Mouse (Mus musculus) MEL (cell line): ENCODE data around the gene Rpl34. TPM values are rescaled to one million over a fixed set of nuclear protein-coding genes. Genes with fewer than 3 reads are reported as not detected.
A peak's percentile ranks its signal among the peaks of the same experiment; 100 is the strongest.

Source experiments
- DNase-seq: peaks from one replicate; pipeline ENCODE4 v3.0.0; 2011; ENCODE audit warnings: low read depth, low spot score
- H3K27ac ChIP-seq: 2 replicates; pipeline ENCODE4 v1.5.1; 2012; ENCODE audit warnings: low read depth, mild to moderate bottlenecking, control low read depth, low read length, moderate library complexity; ENCODE audit not compliant: control insufficient read depth
- H3K27me3 ChIP-seq, 2 experiments: fragments of 150-350 bp in 1 of 2; sonication (generic) in 1 of 2; 2 replicates each; pipeline ENCODE4 v1.6.1; 2012; ENCODE audit warnings: low read length in 2 of 2, mild to moderate bottlenecking in 2 of 2, improper control_type of control experiment in 1 of 2, moderate library complexity in 1 of 2; ENCODE audit not compliant: insufficient read depth in 2 of 2, control insufficient read depth in 1 of 2
- H3K36me3 ChIP-seq, 2 experiments: 2 replicates each; pipeline ENCODE4 v1.6.1; 2012 to 2014; ENCODE audit warnings: low read length in 2 of 2, improper control_type of control experiment in 1 of 2, inconsistent platforms in 1 of 2, mild to moderate bottlenecking in 1 of 2; ENCODE audit not compliant: insufficient read depth in 2 of 2, control insufficient read depth in 1 of 2
- H3K4me1 ChIP-seq, 2 experiments: fragments of 150-350 bp in 1 of 2; sonication (generic) in 1 of 2; 2 replicates each; pipeline ENCODE4 v1.6.1; 2012; ENCODE audit warnings: low read length in 2 of 2, improper control_type of control experiment in 1 of 2, mild to moderate bottlenecking in 1 of 2; ENCODE audit not compliant: insufficient read depth in 2 of 2, control insufficient read depth in 1 of 2
- H3K4me3 ChIP-seq, 2 experiments: fragments of 150-350 bp in 1 of 2; sonication (generic) in 1 of 2; 2 replicates each; pipeline ENCODE4 v1.5.1; 2012; ENCODE audit warnings: low read depth in 2 of 2, low read length in 2 of 2, mild to moderate bottlenecking in 2 of 2, moderate library complexity in 2 of 2, control low read depth in 1 of 2, improper control_type of control experiment in 1 of 2; ENCODE audit not compliant: control insufficient read depth in 1 of 2, insufficient read depth in 1 of 2
- H3K79me2 ChIP-seq: 2 replicates; pipeline ENCODE4 v1.6.1; 2012; ENCODE audit warnings: mild to moderate bottlenecking, low read length, moderate library complexity; ENCODE audit not compliant: control insufficient read depth, poor library complexity, insufficient read depth
- H3K9ac ChIP-seq: 2 replicates; pipeline ENCODE4 v1.6.1; 2012; ENCODE audit warnings: low read depth, mild to moderate bottlenecking, control low read depth, low read length, moderate library complexity; ENCODE audit not compliant: control insufficient read depth, poor library complexity, severe bottlenecking
- H3K9me3 ChIP-seq: fragments of 150-350 bp; sonication (generic); replicated peaks from 2 replicates; pipeline ENCODE4 v1.6.1; 2012; ENCODE audit warnings: mild to moderate bottlenecking, low read length, improper control_type of control experiment, moderate library complexity; ENCODE audit not compliant: insufficient read depth
- CHD1 ChIP-seq: IDR thresholded peaks from 2 replicates; pipeline ENCODE4 v1.6.1; 2012; ENCODE audit warnings: low read depth, mild to moderate bottlenecking, inconsistent platforms, low read length, improper control_type of control experiment
- CTCF ChIP-seq, 3 experiments: IDR thresholded peaks in 2 of 3; conservative IDR thresholded peaks in 1 of 3; 2 replicates each; pipeline ENCODE4 v1.5.1; 2011 to 2012; ENCODE audit warnings: low read length in 3 of 3, low read depth in 2 of 3, mild to moderate bottlenecking in 2 of 3, improper control_type of control experiment in 1 of 3, inconsistent platforms in 1 of 3, mixed read lengths in 1 of 3, moderate library complexity in 1 of 3; ENCODE audit not compliant: control insufficient read depth in 1 of 3, insufficient read depth in 1 of 3, poor library complexity in 1 of 3, severe bottlenecking in 1 of 3
- GABPA ChIP-seq: IDR thresholded peaks from 2 replicates; pipeline ENCODE4 v1.6.1; 2012; ENCODE audit warnings: low read depth, mild to moderate bottlenecking, inconsistent platforms, low read length, improper control_type of control experiment, moderate library complexity
- HCFC1 ChIP-seq: IDR thresholded peaks from 2 replicates; pipeline ENCODE4 v1.6.1; 2012; ENCODE audit warnings: low read depth, mild to moderate bottlenecking, inconsistent platforms, low read length, improper control_type of control experiment, moderate library complexity
- JUND ChIP-seq: IDR thresholded peaks from 2 replicates; pipeline ENCODE4 v1.6.1; 2011; ENCODE audit warnings: low read depth, mild to moderate bottlenecking, improper control_type of control experiment, low read length
- MAFK ChIP-seq: IDR thresholded peaks from 2 replicates; pipeline ENCODE4 v1.6.1; 2011; ENCODE audit warnings: low read depth, mild to moderate bottlenecking, low read length, improper control_type of control experiment, borderline replicate concordance
- MAX ChIP-seq: IDR thresholded peaks from 2 replicates; pipeline ENCODE4 v1.6.1; 2011; ENCODE audit warnings: low read length, improper control_type of control experiment
- MXI1 ChIP-seq: IDR thresholded peaks from 2 replicates; pipeline ENCODE4 v1.6.1; 2011; ENCODE audit warnings: mild to moderate bottlenecking, low read depth, low read length, improper control_type of control experiment
- MYB ChIP-seq: IDR thresholded peaks from 2 replicates; pipeline ENCODE4 v1.6.1; 2011; ENCODE audit warnings: mild to moderate bottlenecking, low read depth, low read length, improper control_type of control experiment
- MYC ChIP-seq: IDR thresholded peaks from 2 replicates; pipeline ENCODE4 v1.6.1; 2011; ENCODE audit warnings: low read depth, mild to moderate bottlenecking, low read length, improper control_type of control experiment, moderate library complexity
- NELFE ChIP-seq: IDR thresholded peaks from 2 replicates; pipeline ENCODE4 v1.6.1; 2011; ENCODE audit warnings: low read depth, low read length, improper control_type of control experiment
- POLR2A ChIP-seq, 2 experiments: IDR thresholded peaks; 2 replicates each; pipeline ENCODE4 v1.6.1; 2011 to 2012; ENCODE audit warnings: low read length in 2 of 2, mild to moderate bottlenecking in 2 of 2, control low read depth in 1 of 2, improper control_type of control experiment in 1 of 2, low read depth in 1 of 2, moderate library complexity in 1 of 2; ENCODE audit not compliant: control insufficient read depth in 1 of 2, insufficient read depth in 1 of 2, poor library complexity in 1 of 2
- POLR2AphosphoS2 ChIP-seq: IDR thresholded peaks from 2 replicates; pipeline ENCODE4 v1.6.1; 2011; ENCODE audit warnings: low read length, improper control_type of control experiment
- RAD21 ChIP-seq: IDR thresholded peaks from 2 replicates; pipeline ENCODE4 v1.6.1; 2011; ENCODE audit warnings: mild to moderate bottlenecking, low read depth, low read length, improper control_type of control experiment
- RCOR1 ChIP-seq: IDR thresholded peaks from 2 replicates; pipeline ENCODE4 v1.6.1; 2012; ENCODE audit warnings: low read depth, mild to moderate bottlenecking, inconsistent platforms, low read length, improper control_type of control experiment
- SIN3A ChIP-seq: IDR thresholded peaks from 2 replicates; pipeline ENCODE4 v1.6.1; 2012; ENCODE audit warnings: low read length, improper control_type of control experiment, inconsistent platforms
- SMC3 ChIP-seq: IDR thresholded peaks from 2 replicates; pipeline ENCODE4 v1.6.1; 2011; ENCODE audit warnings: low read depth, low read length, improper control_type of control experiment
- TAL1 ChIP-seq: IDR thresholded peaks from 2 replicates; pipeline ENCODE4 v1.6.1; 2012; ENCODE audit warnings: mild to moderate bottlenecking, inconsistent platforms, low read length, moderate library complexity, mixed read lengths
- TBP ChIP-seq: IDR thresholded peaks from 2 replicates; pipeline ENCODE4 v1.8.0; 2011; ENCODE audit warnings: low read depth, low read length, improper control_type of control experiment
- TCF12 ChIP-seq: IDR thresholded peaks from 2 replicates; pipeline ENCODE4 v1.6.1; 2014; ENCODE audit warnings: low read depth, mild to moderate bottlenecking, inconsistent platforms, low read length, improper control_type of control experiment, moderate library complexity
- USF1 ChIP-seq: IDR thresholded peaks from 2 replicates; pipeline ENCODE4 v1.6.1; 2014; ENCODE audit warnings: low read depth, mild to moderate bottlenecking, inconsistent platforms, low read length, improper control_type of control experiment, moderate library complexity
- USF2 ChIP-seq, 2 experiments: IDR thresholded peaks; 2 replicates each; pipeline ENCODE4 v1.6.1; 2011 to 2012; ENCODE audit warnings: improper control_type of control experiment in 2 of 2, low read length in 2 of 2, borderline replicate concordance in 1 of 2, inconsistent platforms in 1 of 2, low read depth in 1 of 2, mild to moderate bottlenecking in 1 of 2; ENCODE audit not compliant: insufficient read depth in 1 of 2
- ZC3H11A ChIP-seq: IDR thresholded peaks from 2 replicates; pipeline ENCODE4 v1.6.1; 2012; ENCODE audit warnings: low read depth, mild to moderate bottlenecking, inconsistent platforms, low read length, improper control_type of control experiment
- ZMIZ1 ChIP-seq: IDR thresholded peaks from 2 replicates; pipeline ENCODE4 v1.6.1; 2012; ENCODE audit warnings: low read depth, mild to moderate bottlenecking, inconsistent platforms, low read length, improper control_type of control experiment, moderate library complexity
- ZNF384 ChIP-seq: IDR thresholded peaks from 2 replicates; pipeline ENCODE4 v1.6.1; 2012; ENCODE audit warnings: low read depth, mild to moderate bottlenecking, inconsistent platforms, low read length, improper control_type of control experiment
- polyA plus RNA-seq, 2 experiments: library from polyadenylated mRNA; stranded (reverse) in 1 of 2; unstranded in 1 of 2; fragments of >175 nt in 1 of 2; fragments of >200 nt in 1 of 2; gene quantifications; 2 replicates each; pipeline versions ENCODE4 v1.2.1 to v1.2.4; 2012; ENCODE audit warnings: low replicate concordance in 2 of 2, low read depth in 1 of 2; ENCODE audit not compliant: insufficient read length in 2 of 2, insufficient read depth in 1 of 2, missing spikeins in 1 of 2
- total RNA-seq: library from RNA; depleted of rRNA; stranded (reverse); fragments of 300-350 nt; gene quantifications from 2 replicates; pipeline ENCODE4 v1.2.3, GENCODE M21; 2012

The Rpl34 gene
- total and polyA plus RNA-seq, 3 experiments, result 451 to 1,619 (median 895) TPM

DNA sequence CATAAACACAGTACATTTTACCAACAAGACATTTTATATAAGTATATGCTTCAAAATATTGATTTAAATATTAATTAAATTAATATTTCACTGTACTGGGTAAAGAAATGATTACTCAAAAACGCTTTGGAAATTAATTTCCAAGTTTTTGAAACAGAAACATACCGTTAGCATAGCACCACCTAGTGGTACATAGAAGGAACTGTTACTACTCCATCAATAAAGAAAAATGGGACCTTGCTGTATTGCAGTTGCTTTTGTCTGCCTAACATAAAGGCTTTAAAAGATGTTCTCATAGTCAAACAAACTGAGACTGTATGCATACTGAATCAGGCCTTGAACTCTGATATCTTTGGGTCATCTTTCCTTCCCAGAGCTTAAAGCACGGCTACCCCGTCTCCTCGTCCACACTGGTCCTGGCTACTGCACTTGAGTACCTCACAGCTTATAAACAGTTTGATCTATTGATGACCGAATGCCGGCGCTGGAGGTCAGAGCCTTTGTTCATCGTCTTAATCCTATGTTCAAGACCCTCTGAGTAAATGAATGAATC lies 36.1 kb downstream of the Rpl34 start (continued):
- 0 out of 2 replicates have a peak, but pooled peaks have one; percentile 28 for TF ChIP-seq HCFC1
- no peak for TF ChIP-seq USF1

DNA sequence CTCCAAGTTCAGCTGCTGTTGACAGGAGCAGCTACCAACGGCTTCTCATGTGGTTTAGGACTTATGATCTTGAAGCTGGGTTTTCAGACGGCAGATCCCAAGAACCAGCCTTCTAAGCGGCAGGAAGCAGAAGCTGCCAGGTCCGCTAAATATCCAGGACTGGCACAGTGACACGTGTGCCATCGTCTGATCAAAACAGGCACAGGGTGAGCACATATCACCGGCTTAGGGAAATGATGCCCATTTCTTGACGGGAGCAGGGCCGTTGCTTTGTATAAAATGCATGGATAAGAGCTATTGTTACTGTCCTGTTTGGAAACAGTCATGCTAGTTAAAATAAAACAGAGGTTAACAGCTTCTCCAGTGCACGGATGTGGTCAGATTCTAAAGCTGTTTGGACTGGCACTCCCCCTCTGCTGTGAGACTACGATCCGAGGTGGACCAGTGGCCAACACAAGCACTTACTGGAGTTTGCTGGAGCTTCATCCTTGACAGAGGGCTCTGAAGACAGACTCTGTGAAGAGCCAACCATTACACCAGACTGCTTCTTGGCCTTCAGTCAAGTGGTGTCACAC lies 38.5 kb downstream of the Rpl34 start:
- H3K9ac ChIP-seq, result peak overlapping the region; percentile 75
- peak overlapping the region; percentile 78 for H3K27ac ChIP-seq

DNA sequence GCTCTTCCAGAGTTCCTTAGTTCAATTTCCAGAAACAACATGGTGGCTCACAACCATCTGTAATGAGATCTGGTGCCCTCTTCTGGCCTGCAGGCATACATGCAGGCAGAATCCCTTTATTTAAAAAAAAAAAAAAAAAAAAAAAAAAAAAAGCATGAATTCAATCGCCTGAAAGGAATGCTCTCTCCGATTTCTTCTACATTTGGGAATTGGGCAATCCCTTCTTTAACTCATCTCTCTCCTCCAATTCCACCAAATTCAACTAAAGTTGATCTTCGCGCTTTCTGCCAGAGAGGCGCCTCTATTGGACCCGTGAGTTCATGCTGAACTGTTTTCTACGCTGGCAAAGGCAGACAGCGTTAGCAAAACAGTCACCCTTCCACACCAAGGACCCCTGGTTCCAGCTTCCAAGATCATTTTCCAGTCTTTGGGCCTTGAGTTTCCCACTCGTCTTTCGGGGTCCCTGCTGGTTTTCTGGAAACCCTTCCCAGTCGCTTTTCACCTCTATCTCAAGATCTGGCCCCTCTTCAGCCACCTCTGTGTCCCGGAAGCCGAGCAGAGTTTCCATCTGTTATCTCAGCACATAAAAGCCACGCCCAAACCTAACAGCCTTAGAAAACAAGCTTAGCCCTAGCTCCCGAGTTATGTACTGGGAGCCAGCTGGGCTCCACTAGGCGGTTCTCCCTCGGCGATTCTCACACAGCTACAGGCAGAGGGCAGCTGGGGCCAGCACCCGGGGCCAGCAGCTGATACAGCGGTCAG lies 39.2 kb downstream of the Rpl34 start:
- peaks cover 3% of the 10 kb centered on the region; the same call in 1 of the 2 replicates for H3K79me2 ChIP-seq
- no peaks in the 10 kb centered on the region for H3K9me3 ChIP-seq
- peak overlapping the region; percentile 75 for H3K9ac ChIP-seq
- peaks cover 6 to 25% of the 10 kb centered on the region in 2 experiments for H3K4me1 ChIP-seq
- H3K27me3 ChIP-seq, result no peaks in the 10 kb centered on the region
- peak overlapping the region; percentile 52 to 70 for H3K4me3 ChIP-seq
- peak overlapping the region; percentile 78 for H3K27ac ChIP-seq
- peak; percentile 91 for DNase-seq
- H3K36me3 ChIP-seq, result peaks cover 0 to 16% of the 10 kb centered on the region in 2 experiments; a peak in 3 of 4 replicates
- TF ChIP-seq RAD21 (no peak), JUND (no peak), ZMIZ1 (peak; percentile 70), ZC3H11A (no peak), CHD1 (no peak), CTCF (IDR thresholded peaks at IDR 0.05 in 2 of 3, conservative IDR thresholded peaks at IDR 0.05 in 1 of 3; ENCODE audit: control insufficient read depth in 1 of 3, insufficient read depth in 1 of 3, low read depth in 2 of 3, low read length in 3 of 3, poor library complexity in 1 of 3, severe bottlenecking in 1 of 3) (peak in 2 of 3 experiments; percentile 28 to 32; a peak in 4 of 6 replicates), POLR2AphosphoS2 (peak; percentile 52; the same call in 1 of the 2 replicates), USF2 (IDR thresholded peaks at IDR 0.05; ENCODE audit: borderline replicate concordance in 1 of 2, insufficient read depth in 1 of 2, low read depth in 1 of 2, low read length in 2 of 2) (no peak), GABPA (no peak), TAL1 (no peak), USF1 (0 out of 2 replicates have a peak, but pooled peaks have one; percentile 2), RCOR1 (peak; percentile 6; the same call in 1 of the 2 replicates), POLR2A (IDR thresholded peaks at IDR 0.05; ENCODE audit: control insufficient read depth in 1 of 2, insufficient read depth in 1 of 2, low read depth in 1 of 2, low read length in 2 of 2, poor library complexity in 1 of 2) (peak; percentile 38 to 62; a peak in 1 of 4 replicates), SIN3A (peak; percentile 77; the same call in 1 of the 2 replicates), NELFE (peak; percentile 65), TCF12 (peak; percentile 45; the same call in 1 of the 2 replicates), ZNF384 (peak; percentile 90), MYB (peak; percentile 41; the same call in 1 of the 2 replicates), TBP (peak; percentile 61; the same call in 1 of the 2 replicates), MAFK (0 out of 2 replicates have a peak, but pooled peaks have one; percentile 29)

More for the DNA sequence above, 38.5 kb downstream of the Rpl34 start:
- H3K27me3 ChIP-seq, result no peaks in the 10 kb centered on the region
- TF ChIP-seq POLR2A (IDR thresholded peaks at IDR 0.05; ENCODE audit: control insufficient read depth in 1 of 2, insufficient read depth in 1 of 2, low read depth in 1 of 2, low read length in 2 of 2, poor library complexity in 1 of 2) (0 out of 4 replicates have a peak, but pooled peaks of 1 of the 2 experiments have one; percentile 1), NELFE (no peak; the same call in 1 of the 2 replicates), ZMIZ1 (peak; percentile 9), HCFC1 (no peak; the same call in 1 of the 2 replicates), TCF12 (no peak), MAX (peak; percentile 42; the same call in 1 of the 2 replicates), MYC (no peak), MYB (0 out of 2 replicates have a peak, but pooled peaks have one; percentile 1), TBP (no peak), SIN3A (0 out of 2 replicates have a peak, but pooled peaks have one; percentile 32), MXI1 (peak; percentile 70), SMC3 (no peak)
- peaks cover 0 to 16% of the 10 kb centered on the region in 2 experiments; a peak in 3 of 4 replicates for H3K36me3 ChIP-seq
- H3K9me3 ChIP-seq, result no peaks in the 10 kb centered on the region
- H3K4me1 ChIP-seq, result peaks cover 6 to 25% of the 10 kb centered on the region in 2 experiments
- peaks cover 3% of the 10 kb centered on the region; the same call in 1 of the 2 replicates for H3K79me2 ChIP-seq
- DNase-seq, result no peak
- H3K4me3 ChIP-seq, result peak overlapping the region; percentile 52 to 70
